Mouse (Mus musculus) kidney, adult 2 months (tissue): Measurements from ENCODE around the gene Rab10. TPM values are rescaled to one million over a fixed set of nuclear protein-coding genes. Genes with fewer than 3 reads are reported as not detected.
A peak's percentile ranks its signal among the peaks of the same experiment; 100 is the strongest.

Source experiments
- DNase-seq: peaks from one replicate; pipeline ENCODE4 v3.0.0; 2021
- H3K27ac ChIP-seq: fragments of 200-500 bp; 2 replicates; pipeline ENCODE4 v1.5.1; 2012; ENCODE audit warnings: low read depth, low read length, control low read depth, inconsistent platforms; ENCODE audit not compliant: insufficient read depth
- H3K27me3 ChIP-seq: fragments of 200-500 bp; replicated peaks from 2 replicates; pipeline ENCODE4 v1.6.1; 2012; ENCODE audit warnings: mild to moderate bottlenecking, moderate library complexity, low read length, inconsistent platforms; ENCODE audit not compliant: control insufficient read depth, insufficient read depth
- H3K36me3 ChIP-seq: fragments of 200-500 bp; 2 replicates; pipeline ENCODE4 v1.6.1; 2012; ENCODE audit warnings: mild to moderate bottlenecking, moderate library complexity, low read length, inconsistent platforms; ENCODE audit not compliant: control insufficient read depth, insufficient read depth
- H3K4me1 ChIP-seq: fragments of 200-500 bp; 2 replicates; pipeline ENCODE4 v1.6.1; 2011; ENCODE audit warnings: low read length; ENCODE audit not compliant: control insufficient read depth, insufficient read depth
- H3K4me3 ChIP-seq: fragments of 200-500 bp; 2 replicates; pipeline ENCODE4 v1.5.1; 2011; ENCODE audit warnings: mild to moderate bottlenecking, low read depth, low read length, control low read depth; ENCODE audit not compliant: insufficient read depth
- CTCF ChIP-seq: fragments of 200-500 bp; conservative IDR thresholded peaks from 2 replicates; pipeline ENCODE4 v1.5.1; 2011; ENCODE audit warnings: low read depth, mild to moderate bottlenecking, control low read depth, low read length, moderate library complexity, mixed read lengths; ENCODE audit not compliant: insufficient read depth, insufficient read length
- POLR2A ChIP-seq: fragments of 200-500 bp; IDR thresholded peaks from one replicate; pipeline ENCODE4 v1.6.1; 2011; ENCODE audit warnings: low read depth, low read length, control low read depth
- WGBS: fragments of 180-500 bp; shearing (Covaris S2); methylation state at CpG from one replicate; pipeline ENCODE4 v1.1.7; 2018; 5-methylcytosine and 5-hydroxymethylcytosine counted together
- polyA plus RNA-seq: library from polyadenylated mRNA; depleted of rRNA; stranded (reverse); fragments of >200 nt; gene quantifications from 2 replicates; pipeline ENCODE4 v1.2.3, GENCODE M21; 2012

Gene Rab10
- polyA plus RNA-seq, 1 experiment: 34.5 TPM

- peak; percentile 12 for DNase-seq
- no peaks in the 10 kb centered on the region for H3K36me3 ChIP-seq
- peaks cover 3% of the 10 kb centered on the region; the same call in 1 of the 2 replicates for H3K4me1 ChIP-seq
- H3K27me3 ChIP-seq: no peaks in the 10 kb centered on the region
- TF ChIP-seq CTCF (no peak), POLR2A (no peak)
- no peak overlapping the region for H3K4me3 ChIP-seq
- 98% methylated on average over 12 of the region's 12 CpGs for WGBS
- no peak overlapping the region for H3K27ac ChIP-seq
These were observed 72.7 kb downstream of the Rab10 start for GRCm38 (mm10) chr12:3236831-3237681.

GRCm38 (mm10) chr12:3236163-3236641 is 73.6 kb downstream of the Rab10 start:
- H3K27ac ChIP-seq: no peak overlapping the region
- WGBS: 67% methylated on average over 14 of the region's 14 CpGs
- TF ChIP-seq CTCF: no peak
- TF ChIP-seq POLR2A: no peak
- peak overlapping the region; percentile 93; the same call in 1 of the 2 replicates for H3K4me3 ChIP-seq
- no peak for DNase-seq
- peaks cover 3% of the 10 kb centered on the region; the same call in 1 of the 2 replicates for H3K4me1 ChIP-seq
- H3K36me3 ChIP-seq: no peaks in the 10 kb centered on the region
- no peaks in the 10 kb centered on the region for H3K27me3 ChIP-seq

- WGBS: 22% methylated on average over 39 of the region's 39 CpGs
- Histone ChIP-seq H3K4me3 (peak overlapping the region; percentile 93), H3K4me1 (peaks cover 3% of the 10 kb centered on the region; the same call in 1 of the 2 replicates), H3K36me3 (no peaks in the 10 kb centered on the region), H3K27me3 (no peaks in the 10 kb centered on the region), H3K27ac (peak overlapping the region; percentile 67)
- peak; percentile 95 for DNase-seq
- TF ChIP-seq POLR2A (no peak), CTCF (peak; percentile 80)
These were observed 74.1 kb downstream of the Rab10 start for GRCm38 (mm10) chr12:3235646-3236161.

- H3K36me3 ChIP-seq: no peaks in the 10 kb centered on the region
- 32% methylated on average over 36 of the region's 36 CpGs for WGBS
- H3K27ac ChIP-seq: no peak overlapping the region
- DNase-seq: peak; percentile 99
- no peaks in the 10 kb centered on the region for H3K27me3 ChIP-seq
- peak overlapping the region; percentile 93 for H3K4me3 ChIP-seq
- peaks cover 3% of the 10 kb centered on the region; the same call in 1 of the 2 replicates for H3K4me1 ChIP-seq
- TF ChIP-seq POLR2A: peak; percentile 67
- TF ChIP-seq CTCF: no peak
These were observed 74.6 kb downstream of the Rab10 start for GRCm38 (mm10) chr12:3235124-3235631.

GRCm38 (mm10) chr12:3234061-3234460 is 75.7 kb downstream of the Rab10 start:
- no peak for DNase-seq
- H3K4me1 ChIP-seq: peaks cover 3% of the 10 kb centered on the region; the same call in 1 of the 2 replicates
- H3K27ac ChIP-seq: no peak overlapping the region
- no peak overlapping the region for H3K4me3 ChIP-seq
- no peaks in the 10 kb centered on the region for H3K27me3 ChIP-seq
- 96% methylated on average over 1 of the region's 1 CpGs for WGBS
- no peaks in the 10 kb centered on the region for H3K36me3 ChIP-seq
- no peak for TF ChIP-seq POLR2A
- TF ChIP-seq CTCF: no peak

- no peak overlapping the region for H3K4me3 ChIP-seq
- H3K27ac ChIP-seq: no peak overlapping the region
- H3K36me3 ChIP-seq: no peaks in the 10 kb centered on the region
- 56% methylated on average over 2 of the region's 2 CpGs for WGBS
- no peaks in the 10 kb centered on the region for H3K4me1 ChIP-seq
- no peaks in the 10 kb centered on the region for H3K27me3 ChIP-seq
- no peak for TF ChIP-seq POLR2A
- no peak for TF ChIP-seq CTCF
- no peak for DNase-seq
These were observed 86.4 kb downstream of the Rab10 start for GRCm38 (mm10) chr12:3223352-3223751.

GRCm38 (mm10) chr12:3210181-3210580 is 99.6 kb downstream of the Rab10 start:
- Histone ChIP-seq H3K36me3 (no peaks in the 10 kb centered on the region), H3K4me1 (no peaks in the 10 kb centered on the region), H3K27ac (no peak overlapping the region), H3K27me3 (no peaks in the 10 kb centered on the region), H3K4me3 (no peak overlapping the region)
- peak; percentile 5 for DNase-seq
- 52% methylated on average over 2 of the region's 2 CpGs for WGBS
- no peak for TF ChIP-seq CTCF
